Mouse (Mus musculus) heart, embryonic 13.5 days (tissue): ENCODE measurements at regions not wholly inside any gene's neighbourhood (a gene's known extent, or its start where the extent isn't known, plus 50 kb on each side); places are given as distances from the start of the nearest gene placed in this dataset.
A peak's percentile ranks its signal among the peaks of the same experiment; 100 is the strongest.

Source experiments
- ATAC-seq: fragments of 200-750 bp; cut with Nextera tagmentation; 2 replicates; pipeline ENCODE4 v1.8.0; 2017; ENCODE audit warnings: moderate TSS enrichment; ENCODE audit not compliant: insufficient number of reproducible peaks, low FRiP score, low TSS enrichment; ENCODE audit errors: extremely low read depth
- H3K27ac ChIP-seq: fragments of 300-500 bp; sonication (generic); replicated peaks from 2 replicates; pipeline ENCODE4 v1.5.1; 2015; ENCODE audit warnings: moderate library complexity, mild to moderate bottlenecking, inconsistent platforms
- H3K27me3 ChIP-seq: fragments of 300-500 bp; sonication (generic); replicated peaks from 2 replicates; pipeline ENCODE4 v1.6.1; 2015; ENCODE audit warnings: mild to moderate bottlenecking, inconsistent platforms
- H3K36me3 ChIP-seq: fragments of 300-500 bp; sonication (generic); 2 replicates; pipeline ENCODE4 v1.6.1; 2015; ENCODE audit warnings: mild to moderate bottlenecking, inconsistent platforms
- H3K4me1 ChIP-seq: fragments of 300-500 bp; sonication (generic); 2 replicates; pipeline ENCODE4 v1.6.1; 2015; ENCODE audit warnings: inconsistent platforms
- H3K4me2 ChIP-seq: fragments of 300-500 bp; sonication (generic); 2 replicates; pipeline ENCODE4 v1.6.1; 2015; ENCODE audit warnings: inconsistent platforms, mild to moderate bottlenecking, moderate library complexity
- H3K4me3 ChIP-seq: fragments of 300-500 bp; sonication (generic); 2 replicates; pipeline ENCODE4 v1.5.1; 2015; ENCODE audit warnings: moderate library complexity, mild to moderate bottlenecking, inconsistent platforms
- H3K9ac ChIP-seq: fragments of 300-500 bp; sonication (generic); 2 replicates; pipeline ENCODE4 v1.6.1; 2015; ENCODE audit warnings: inconsistent platforms, mild to moderate bottlenecking, moderate library complexity
- H3K9me3 ChIP-seq: fragments of 300-500 bp; sonication (generic); 2 replicates; pipeline ENCODE4 v1.6.1; 2016; ENCODE audit warnings: inconsistent platforms
- WGBS: fragments of 180-500 bp; shearing (Covaris S2); methylation state at CpG from one replicate; pipeline ENCODE4 v1.1.7; 2015; ENCODE audit warnings: mixed read lengths; 5-methylcytosine and 5-hydroxymethylcytosine counted together

DNA sequence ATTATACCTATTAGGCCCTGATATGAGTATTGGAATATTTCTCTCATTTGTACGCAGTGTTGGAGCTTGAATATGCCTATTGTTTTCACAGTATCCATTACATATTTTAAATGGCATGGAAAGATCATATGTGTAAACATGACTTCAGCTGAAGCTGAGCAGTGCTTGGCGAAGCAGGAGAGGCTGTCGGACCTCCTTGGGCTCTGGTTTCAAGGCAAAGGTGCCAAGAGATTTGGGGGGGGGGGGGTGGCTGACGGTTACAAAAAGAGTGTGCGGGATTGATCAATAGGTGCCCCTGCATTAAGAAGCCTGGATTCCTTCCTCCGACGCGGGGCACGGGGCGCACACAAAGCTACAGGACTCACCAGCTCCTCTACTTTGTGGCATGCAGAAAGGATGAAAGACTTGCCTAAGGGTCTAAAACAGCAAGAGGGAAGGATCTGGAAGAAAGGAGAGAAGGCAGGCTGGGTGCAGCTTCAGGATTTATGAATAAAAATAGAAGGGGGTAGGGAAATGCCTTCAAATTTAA is 2381.9 kb upstream of the Gm7489 start:
- peak overlapping the region; percentile 58 for H3K4me2 ChIP-seq
- 48% methylated on average over 10 of the region's 10 CpGs for WGBS

DNA sequence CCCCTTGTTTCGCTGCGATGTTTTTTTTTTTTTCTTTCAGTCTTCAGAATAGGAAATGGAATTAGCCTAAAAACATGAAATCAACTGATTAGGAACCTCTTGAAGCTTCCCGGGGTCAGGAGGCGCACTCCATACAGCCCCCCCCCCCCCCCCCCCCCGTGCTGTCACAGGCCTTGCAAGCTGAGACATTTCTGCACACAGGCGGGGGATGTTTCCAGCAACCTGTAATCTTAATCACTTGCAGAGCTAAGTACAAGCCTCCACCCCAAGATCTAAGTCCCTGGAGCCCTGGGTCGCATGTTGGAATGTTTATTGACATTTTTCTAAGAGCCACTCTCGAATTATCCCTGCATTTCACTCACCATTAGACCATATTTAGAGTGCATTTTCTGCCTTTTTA is 2381.4 kb upstream of the Gm7489 start:
- H3K4me1 ChIP-seq = peaks cover 7% of the 10 kb centered on the region
- no peak for ATAC-seq
- peak overlapping the region; percentile 58 for H3K4me2 ChIP-seq
- H3K9ac ChIP-seq = peak overlapping the region; percentile 19; the same call in 1 of the 2 replicates
- no peaks in the 10 kb centered on the region for H3K9me3 ChIP-seq
- no peak overlapping the region for H3K27ac ChIP-seq
- H3K27me3 ChIP-seq = no peaks in the 10 kb centered on the region
- H3K4me3 ChIP-seq = peak overlapping the region; percentile 29
- no peaks in the 10 kb centered on the region for H3K36me3 ChIP-seq
- WGBS = 17% methylated on average over 8 of the region's 8 CpGs

More for the DNA sequence above, 2381.9 kb upstream of the Gm7489 start:
- Histone ChIP-seq H3K4me3 (peak overlapping the region; percentile 29), H3K27me3 (no peaks in the 10 kb centered on the region), H3K9me3 (no peaks in the 10 kb centered on the region), H3K27ac (peak overlapping the region; percentile 8; the same call in 1 of the 2 replicates), H3K9ac (peak overlapping the region; percentile 19; the same call in 1 of the 2 replicates), H3K36me3 (no peaks in the 10 kb centered on the region), H3K4me1 (peaks cover 7% of the 10 kb centered on the region)
- ATAC-seq = no peak

DNA sequence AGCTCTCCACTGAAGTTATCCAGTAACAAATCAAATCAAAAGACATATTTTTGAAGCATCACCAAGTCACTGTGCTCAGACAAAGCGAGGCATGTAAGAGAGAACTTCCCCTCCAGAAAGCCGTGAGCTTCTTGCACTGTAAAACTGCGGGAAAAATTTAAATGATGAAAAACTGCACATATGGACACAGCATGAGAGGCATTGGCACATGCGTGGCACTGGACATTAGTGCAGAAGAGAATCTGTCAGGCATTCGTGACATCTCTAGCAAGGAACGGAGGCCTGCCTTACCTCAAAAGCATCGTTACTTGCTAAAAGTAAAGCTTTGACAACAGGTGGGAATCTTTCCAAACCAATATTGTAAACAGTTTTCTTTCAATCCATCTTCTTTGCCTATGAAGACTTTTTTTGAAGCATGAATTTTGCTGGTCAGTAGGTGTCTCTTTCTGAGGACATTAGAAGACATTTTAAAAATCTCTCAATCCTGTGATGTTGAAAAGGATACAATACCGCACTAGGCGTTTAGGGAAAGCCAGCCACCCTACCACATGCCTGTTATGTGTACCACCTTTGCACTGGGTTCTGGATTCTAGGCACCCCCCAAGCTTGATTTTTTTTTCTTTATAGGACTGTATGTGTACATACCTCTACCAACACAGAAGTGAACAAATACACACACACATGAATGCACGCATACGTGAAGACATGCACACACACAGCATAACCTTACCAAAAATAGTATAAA is 2380.5 kb upstream of the Gm7489 start:
- ATAC-seq = no peak
- no peaks in the 10 kb centered on the region for H3K27me3 ChIP-seq
- no peaks in the 10 kb centered on the region for H3K36me3 ChIP-seq
- H3K4me2 ChIP-seq = no peak overlapping the region
- no peaks in the 10 kb centered on the region for H3K9me3 ChIP-seq
- H3K9ac ChIP-seq = no peak overlapping the region
- peaks cover 7% of the 10 kb centered on the region for H3K4me1 ChIP-seq
- 81% methylated on average over 11 of the region's 11 CpGs for WGBS
- H3K27ac ChIP-seq = no peak overlapping the region
- H3K4me3 ChIP-seq = no peak overlapping the region

DNA sequence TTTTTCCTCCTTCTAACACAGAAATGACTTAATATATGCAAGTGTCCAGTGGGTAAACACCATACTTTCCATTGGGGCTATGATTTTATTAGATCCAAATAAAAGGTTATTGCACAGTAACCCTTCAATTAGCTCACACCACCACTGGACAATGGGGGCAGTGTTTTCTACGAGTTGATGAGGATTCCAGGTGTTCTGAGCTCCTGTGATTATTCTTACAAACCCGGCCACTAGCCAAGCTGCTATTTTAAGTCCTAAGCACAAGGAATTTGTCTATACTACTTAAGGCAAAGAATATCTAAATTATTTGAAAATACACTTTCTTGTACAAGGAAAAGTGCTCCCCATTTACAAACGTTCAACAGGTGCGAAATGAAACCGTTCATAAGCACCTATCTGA is 2379.9 kb upstream of the Gm7489 start:
- H3K9ac ChIP-seq = no peak overlapping the region
- H3K4me2 ChIP-seq = no peak overlapping the region
- H3K4me1 ChIP-seq = peaks cover 7% of the 10 kb centered on the region
- no peak overlapping the region for H3K4me3 ChIP-seq
- no peak overlapping the region for H3K27ac ChIP-seq
- H3K36me3 ChIP-seq = no peaks in the 10 kb centered on the region
- no peaks in the 10 kb centered on the region for H3K27me3 ChIP-seq
- ATAC-seq = no peak
- H3K9me3 ChIP-seq = no peaks in the 10 kb centered on the region
- 74% methylated on average over 5 of the region's 5 CpGs for WGBS

DNA sequence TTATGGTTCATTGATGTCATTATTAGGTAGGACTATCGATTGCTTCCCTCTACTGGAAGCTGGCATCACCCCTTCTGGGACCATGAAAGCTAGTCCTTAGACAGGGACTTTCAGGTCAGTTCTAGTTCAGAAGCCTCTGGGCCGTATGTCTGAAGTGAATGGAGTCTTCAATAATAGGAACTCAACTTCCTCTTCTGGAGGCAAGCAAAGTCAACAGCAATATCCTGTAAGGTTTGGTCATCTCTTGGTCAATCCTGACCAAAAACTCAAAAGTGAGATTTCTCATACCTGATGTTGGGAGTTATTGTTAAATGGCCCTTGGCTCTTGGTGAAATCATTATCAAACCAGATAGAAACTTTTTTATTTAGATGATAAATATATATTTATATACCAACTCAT is 2377.6 kb upstream of the Gm7489 start:
- H3K4me2 ChIP-seq = no peak overlapping the region
- H3K4me1 ChIP-seq = peaks cover 7% of the 10 kb centered on the region
- H3K27ac ChIP-seq = no peak overlapping the region
- H3K36me3 ChIP-seq = no peaks in the 10 kb centered on the region
- no peak overlapping the region for H3K9ac ChIP-seq
- WGBS = 73% methylated on average over 2 of the region's 2 CpGs
- ATAC-seq = no peak
- no peaks in the 10 kb centered on the region for H3K27me3 ChIP-seq
- H3K4me3 ChIP-seq = no peak overlapping the region
- no peaks in the 10 kb centered on the region for H3K9me3 ChIP-seq

DNA sequence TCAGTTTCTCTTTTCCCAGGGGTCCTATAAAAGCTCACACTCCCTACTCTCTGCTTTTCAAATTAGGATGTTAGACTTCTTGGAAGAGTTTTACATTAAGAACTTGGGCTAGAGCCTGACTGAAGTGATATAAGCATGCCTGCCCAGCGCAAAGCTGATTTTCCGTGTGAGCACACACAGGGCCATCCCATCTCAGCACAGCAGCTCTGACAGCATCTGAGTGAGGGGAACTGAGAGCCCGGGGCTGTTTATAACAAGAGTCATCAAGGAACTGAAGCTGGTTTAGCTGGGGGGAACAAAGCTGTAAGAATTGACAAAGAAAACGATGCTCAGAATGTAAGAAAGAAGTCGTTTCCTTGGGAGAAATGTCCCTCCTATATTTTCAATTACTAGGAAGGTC is 2373.4 kb upstream of the Gm7489 start:
- H3K9ac ChIP-seq = no peak overlapping the region
- no peak overlapping the region for H3K27ac ChIP-seq
- 48% methylated on average over 5 of the region's 5 CpGs for WGBS
- H3K4me2 ChIP-seq = no peak overlapping the region
- H3K9me3 ChIP-seq = no peaks in the 10 kb centered on the region
- no peaks in the 10 kb centered on the region for H3K4me1 ChIP-seq
- no peak for ATAC-seq
- H3K27me3 ChIP-seq = no peaks in the 10 kb centered on the region
- no peak overlapping the region for H3K4me3 ChIP-seq
- no peaks in the 10 kb centered on the region for H3K36me3 ChIP-seq

DNA sequence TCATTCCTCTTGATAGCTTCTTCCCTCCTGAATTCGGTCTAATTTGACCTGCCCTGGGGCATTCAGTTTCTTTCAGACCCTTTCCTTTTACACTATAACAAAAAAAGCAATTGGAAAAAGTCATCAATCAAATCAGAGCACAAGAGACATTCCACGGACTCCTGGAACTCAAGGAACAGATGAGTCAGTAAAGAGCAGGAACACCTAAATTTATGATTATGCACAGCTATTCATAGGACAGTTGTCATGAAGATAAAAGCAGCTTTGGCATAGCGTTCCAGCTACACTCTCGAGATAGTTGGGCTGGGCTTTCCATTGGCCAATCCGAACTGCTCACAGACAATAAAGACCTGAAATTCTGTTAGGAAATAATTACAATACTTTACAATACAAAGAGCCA is 2348.4 kb upstream of the Gm7489 start:
- Histone ChIP-seq H3K9me3 (no peaks in the 10 kb centered on the region), H3K27me3 (no peaks in the 10 kb centered on the region), H3K9ac (no peak overlapping the region), H3K27ac (no peak overlapping the region), H3K36me3 (no peaks in the 10 kb centered on the region), H3K4me3 (no peak overlapping the region), H3K4me2 (no peak overlapping the region), H3K4me1 (no peaks in the 10 kb centered on the region)
- ATAC-seq = no peak
- 45% methylated on average over 5 of the region's 5 CpGs for WGBS

DNA sequence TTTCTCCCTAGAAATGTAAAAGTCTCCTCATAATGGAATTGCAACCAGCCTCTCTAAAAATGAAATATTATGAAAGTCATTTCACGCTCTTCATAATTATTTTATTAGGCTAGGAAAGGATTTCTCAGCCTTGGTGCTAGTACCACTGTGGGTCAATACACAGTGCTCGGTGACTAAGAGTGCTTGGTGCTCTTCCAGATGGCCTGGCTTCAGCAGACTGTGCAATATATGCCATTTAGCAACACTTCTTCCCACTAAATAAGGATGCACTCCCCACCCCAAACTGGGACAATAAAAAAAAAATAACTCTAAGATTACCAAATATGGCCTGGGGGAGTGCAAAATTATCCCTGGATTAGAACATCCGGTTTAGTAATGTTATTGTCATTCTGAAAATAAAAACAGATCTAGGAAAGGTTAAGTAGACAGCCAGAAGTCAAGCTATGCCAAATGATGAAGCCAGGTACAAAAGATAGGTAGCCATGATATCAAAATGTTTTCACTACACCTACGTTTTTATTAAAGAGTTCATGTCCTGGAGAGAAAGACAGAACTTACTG is 2333.4 kb upstream of the Gm7489 start:
- 73% methylated on average over 4 of the region's 4 CpGs for WGBS
- no peak overlapping the region for H3K4me2 ChIP-seq
- H3K27me3 ChIP-seq = no peaks in the 10 kb centered on the region
- no peak overlapping the region for H3K27ac ChIP-seq
- H3K9me3 ChIP-seq = no peaks in the 10 kb centered on the region
- H3K4me1 ChIP-seq = no peaks in the 10 kb centered on the region
- ATAC-seq = no peak
- H3K9ac ChIP-seq = no peak overlapping the region
- H3K4me3 ChIP-seq = no peak overlapping the region
- no peaks in the 10 kb centered on the region for H3K36me3 ChIP-seq

DNA sequence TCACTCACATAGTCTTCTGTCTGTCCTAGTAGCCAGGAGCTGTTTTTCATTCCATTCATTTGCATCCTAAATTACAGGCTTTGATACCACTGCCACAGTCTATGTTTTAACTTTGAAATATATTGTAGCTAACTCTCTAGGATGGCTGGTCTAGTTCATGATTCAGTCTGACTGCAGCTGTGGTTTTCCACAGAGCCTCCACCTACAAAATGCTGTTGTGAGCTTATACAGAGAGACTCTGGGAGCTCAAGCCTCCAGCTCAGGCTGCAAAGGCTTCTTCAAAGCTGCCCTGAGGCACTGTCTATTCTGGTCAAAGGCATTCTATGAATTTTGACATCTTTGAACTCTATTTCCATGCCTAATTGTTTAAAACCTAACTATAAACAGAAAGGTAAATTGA is 2326.5 kb upstream of the Gm7489 start:
- Histone ChIP-seq H3K9ac (no peak overlapping the region), H3K27me3 (no peaks in the 10 kb centered on the region), H3K4me1 (no peaks in the 10 kb centered on the region), H3K36me3 (no peaks in the 10 kb centered on the region), H3K4me2 (no peak overlapping the region), H3K4me3 (no peak overlapping the region), H3K27ac (no peak overlapping the region), H3K9me3 (no peaks in the 10 kb centered on the region)
- no peak for ATAC-seq

DNA sequence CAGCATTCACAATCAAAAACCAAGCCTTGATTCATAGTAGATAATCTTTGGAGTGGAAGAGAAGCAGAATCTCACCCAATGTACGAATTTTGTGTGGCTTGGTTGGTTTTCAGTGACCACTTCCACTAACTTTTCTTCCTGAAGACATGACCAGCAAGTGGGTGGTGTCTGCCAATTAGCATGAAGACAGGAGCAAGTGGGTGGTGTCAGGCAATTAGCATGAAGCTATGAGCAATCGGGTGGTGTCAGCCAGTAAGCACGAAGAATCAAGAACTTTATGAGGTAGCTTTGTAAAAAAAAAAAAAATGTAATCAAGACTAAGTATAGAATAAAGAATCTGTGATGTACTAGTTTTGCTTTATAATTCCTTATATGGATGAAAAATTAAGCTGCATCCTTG is 2319.2 kb upstream of the Gm7489 start:
- Histone ChIP-seq H3K4me3 (no peak overlapping the region), H3K9me3 (no peaks in the 10 kb centered on the region), H3K27ac (no peak overlapping the region), H3K4me2 (no peak overlapping the region), H3K36me3 (no peaks in the 10 kb centered on the region), H3K9ac (no peak overlapping the region), H3K4me1 (no peaks in the 10 kb centered on the region), H3K27me3 (no peaks in the 10 kb centered on the region)
- WGBS = 77% methylated on average over 3 of the region's 3 CpGs
- no peak for ATAC-seq

DNA sequence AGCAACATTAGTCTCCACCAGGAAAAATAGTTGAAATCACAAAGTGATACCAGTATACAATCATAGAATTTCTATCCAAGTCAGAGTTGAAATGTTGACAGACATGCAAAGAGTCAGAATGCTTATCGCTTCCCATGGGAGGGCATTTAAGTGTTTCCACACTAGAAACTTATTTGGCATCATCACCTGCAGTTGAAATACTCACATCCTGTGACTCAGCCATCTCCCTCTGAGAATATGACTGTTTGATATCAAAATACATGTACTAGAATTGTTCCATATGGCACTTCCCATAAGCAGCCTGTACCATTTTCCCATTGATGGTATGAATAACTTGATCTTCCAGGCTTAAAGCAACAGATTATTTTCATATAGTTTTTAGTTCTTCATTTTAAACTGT is 2314.1 kb upstream of the Gm7489 start:
- Histone ChIP-seq H3K4me3 (no peak overlapping the region), H3K9ac (no peak overlapping the region), H3K4me1 (peaks cover 12% of the 10 kb centered on the region), H3K36me3 (no peaks in the 10 kb centered on the region), H3K27ac (no peak overlapping the region), H3K4me2 (no peak overlapping the region), H3K9me3 (no peaks in the 10 kb centered on the region), H3K27me3 (no peaks in the 10 kb centered on the region)
- WGBS = 79% methylated on average over 1 of the region's 1 CpGs
- no peak for ATAC-seq
